Mouse (Mus musculus): ENCODE data around the gene Cpeb3.

GRCm38 (mm10) chr19:37210457-37210856 is 2.1 kb upstream of the Cpeb3 start:
- TF ChIP-seq MAX (IDR thresholded peaks at IDR 0.05; ENCODE audit: low read depth) (no peak), POLR2A (IDR thresholded peaks at IDR 0.05; ENCODE audit: insufficient read length, low read depth) (no peak), E2F4 (IDR thresholded peaks at IDR 0.05; ENCODE audit: insufficient read depth) (no peak), CEBPB (IDR thresholded peaks at IDR 0.05; ENCODE audit: insufficient read depth, poor library complexity, severe bottlenecking) (no peak)
